Mouse (Mus musculus) urinary bladder, postnatal 14 days (tissue): Measurements from ENCODE around the gene Ccdc191.

Experiments used
- DNase-seq: peaks from one replicate; pipeline ENCODE4 v3.0.0; 2021; ENCODE audit warnings: low spot score

Gene Ccdc191

DNA sequence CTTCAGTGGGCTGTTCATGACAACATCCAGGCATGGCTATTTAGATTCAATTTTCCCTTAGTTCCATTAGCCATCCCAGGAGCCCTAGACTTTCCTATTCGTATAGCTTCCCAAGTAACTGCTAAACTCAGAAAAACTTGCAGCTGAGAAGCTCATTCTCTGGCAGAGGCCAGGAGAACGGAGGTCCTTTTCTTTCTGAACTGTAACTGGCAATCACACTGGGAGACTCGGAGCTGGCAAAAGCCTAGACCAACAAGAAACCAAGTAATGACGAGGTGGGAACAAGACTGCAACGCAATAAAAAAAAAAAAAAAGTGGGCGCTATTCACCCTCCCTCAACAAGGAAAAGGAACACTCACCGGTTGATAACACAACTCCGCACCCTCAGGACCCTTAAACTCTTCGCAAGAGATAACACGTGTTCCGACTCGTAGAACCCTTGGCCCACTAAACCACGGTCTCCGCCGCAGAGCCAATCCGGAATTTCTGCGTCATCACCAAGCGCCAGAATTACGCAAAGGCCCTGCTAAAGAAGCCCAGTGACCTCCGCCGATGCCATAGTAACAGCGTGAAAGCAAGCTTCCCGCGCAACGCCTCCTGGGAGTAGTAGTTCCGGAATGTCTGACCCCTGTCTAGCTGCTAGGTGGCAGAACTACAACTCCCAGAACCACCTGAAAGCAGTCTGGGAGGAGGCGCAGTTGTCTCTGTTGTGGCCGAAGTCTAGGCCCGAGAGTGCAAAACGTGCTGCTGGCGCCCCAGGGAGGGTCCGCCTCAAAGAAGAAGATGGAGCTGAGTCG, at the start of gene Ccdc191:
TSS of gene Ccdc191 (plus strand) at position 593 of the 797 bp plus-strand sequence.
- peak; percentile 99 for DNase-seq

DNA sequence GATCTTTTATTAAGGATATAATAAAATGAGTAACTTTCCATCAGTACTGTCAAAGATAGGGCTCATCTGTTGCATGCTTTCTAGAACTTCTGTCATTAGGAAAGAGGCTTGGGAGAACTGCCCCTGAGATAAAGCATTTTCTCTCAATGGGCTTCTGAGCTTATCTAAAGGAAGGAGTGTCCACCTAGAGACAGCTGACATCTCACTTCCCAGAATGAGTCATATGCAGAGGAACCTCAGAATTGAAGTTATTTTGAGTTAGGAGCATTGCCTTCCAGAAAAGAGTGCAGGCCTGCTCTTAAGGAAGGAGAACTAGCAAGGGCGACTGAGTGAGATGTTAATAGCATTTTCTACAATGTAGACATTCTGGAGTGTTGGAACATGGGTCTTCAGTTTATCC, 48.4 kb upstream of the Ccdc191 start:
- no peak for DNase-seq

GRCm38 (mm10) chr16:43849839-43850238, 39.8 kb upstream of the Ccdc191 start:
- no peak for DNase-seq

DNA sequence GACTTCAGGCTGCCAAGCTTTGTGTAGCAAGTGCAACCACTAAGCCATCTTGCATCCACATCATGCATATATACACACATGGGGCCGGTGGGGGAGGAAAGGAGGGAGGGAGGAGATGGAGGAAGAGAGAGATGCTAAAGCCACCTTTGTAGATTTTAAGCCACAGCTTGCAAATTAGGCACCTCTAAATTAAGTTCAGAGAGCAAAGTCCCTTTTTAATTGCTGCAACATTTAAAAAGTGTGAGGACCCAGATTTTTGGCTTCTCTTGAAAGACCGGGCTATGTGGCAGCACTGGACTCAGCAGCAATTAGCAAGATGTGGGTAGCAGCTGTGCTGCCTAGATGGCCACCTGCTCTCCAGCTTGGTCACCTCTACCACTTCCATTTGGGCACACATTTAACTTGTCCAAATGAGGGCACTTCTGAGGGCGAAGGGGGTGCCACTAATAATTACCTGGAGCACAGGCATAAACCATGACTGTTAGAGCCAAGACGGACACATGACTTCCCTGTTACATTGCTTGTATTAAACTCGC, 30.6 kb upstream of the Ccdc191 start:
- DNase-seq = no peak

GRCm38 (mm10) chr16:43860624-43861023, 29.0 kb upstream of the Ccdc191 start:
- no peak for DNase-seq

DNA sequence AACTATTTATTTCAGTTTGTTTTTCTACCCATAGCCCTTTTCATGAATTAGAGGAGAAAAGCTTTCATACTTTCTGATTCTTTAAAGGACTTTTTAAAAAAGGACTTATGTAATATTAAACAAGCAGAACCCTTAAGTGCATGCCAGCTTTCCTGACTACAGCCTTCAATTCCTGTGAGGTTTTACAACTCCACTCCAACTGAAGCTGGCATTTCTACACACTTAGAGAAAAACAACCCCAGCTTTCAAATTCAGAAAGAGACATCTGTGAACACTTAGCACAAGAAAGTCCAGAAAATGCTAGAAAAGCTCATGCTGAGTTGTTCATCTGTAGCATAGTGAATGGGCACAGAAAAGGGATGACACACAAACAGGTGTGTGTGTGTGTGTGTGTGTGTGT, 19.8 kb upstream of the Ccdc191 start:
- DNase-seq = no peak

GRCm38 (mm10) chr16:43871419-43871818, 18.2 kb upstream of the Ccdc191 start:
- DNase-seq = no peak

DNA sequence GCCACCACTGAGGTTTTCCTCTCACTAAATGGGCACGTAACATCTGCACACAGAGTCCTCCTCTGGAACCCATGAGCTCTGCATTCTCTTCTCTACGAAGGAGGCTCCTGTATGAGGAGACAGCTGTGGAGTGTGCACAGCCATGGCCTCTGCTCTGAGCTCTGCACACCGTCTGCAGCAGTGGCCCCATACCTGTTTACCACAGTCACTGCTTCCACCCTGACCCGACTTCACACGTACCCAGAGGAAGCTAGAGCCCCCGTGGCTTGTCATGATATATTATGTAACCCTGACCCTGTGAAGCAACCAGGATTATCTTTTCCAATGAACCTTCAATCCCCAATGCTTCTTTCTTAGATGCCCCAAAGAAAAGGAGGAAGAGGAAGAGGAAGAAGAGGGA, 9.8 kb upstream of the Ccdc191 start:
- DNase-seq = no peak

GRCm38 (mm10) chr16:43881636-43882035, 8.0 kb upstream of the Ccdc191 start:
- no peak for DNase-seq

DNA sequence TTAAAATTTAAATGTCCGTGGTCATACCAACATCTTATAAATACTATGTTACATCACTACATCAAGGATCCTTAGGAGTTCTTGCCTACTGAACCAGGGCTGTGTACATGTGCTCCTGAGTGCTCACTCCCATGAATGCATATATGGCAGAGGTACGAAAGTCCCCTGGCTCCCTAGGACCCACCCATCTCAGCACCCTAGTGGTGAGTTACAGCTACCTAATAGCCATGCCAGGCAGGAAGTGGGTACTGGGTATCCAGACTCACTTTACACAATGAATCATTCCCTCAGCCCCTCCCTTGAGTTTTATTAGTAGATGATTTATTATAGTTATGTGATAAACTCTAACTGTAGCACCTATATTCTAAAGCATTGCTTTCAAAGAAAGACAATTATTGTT, 7.3 kb upstream of the Ccdc191 start:
- no peak for DNase-seq

GRCm38 (mm10) chr16:43890005-43890336, 371 bp downstream of the Ccdc191 start:
- DNase-seq = no peak

DNA sequence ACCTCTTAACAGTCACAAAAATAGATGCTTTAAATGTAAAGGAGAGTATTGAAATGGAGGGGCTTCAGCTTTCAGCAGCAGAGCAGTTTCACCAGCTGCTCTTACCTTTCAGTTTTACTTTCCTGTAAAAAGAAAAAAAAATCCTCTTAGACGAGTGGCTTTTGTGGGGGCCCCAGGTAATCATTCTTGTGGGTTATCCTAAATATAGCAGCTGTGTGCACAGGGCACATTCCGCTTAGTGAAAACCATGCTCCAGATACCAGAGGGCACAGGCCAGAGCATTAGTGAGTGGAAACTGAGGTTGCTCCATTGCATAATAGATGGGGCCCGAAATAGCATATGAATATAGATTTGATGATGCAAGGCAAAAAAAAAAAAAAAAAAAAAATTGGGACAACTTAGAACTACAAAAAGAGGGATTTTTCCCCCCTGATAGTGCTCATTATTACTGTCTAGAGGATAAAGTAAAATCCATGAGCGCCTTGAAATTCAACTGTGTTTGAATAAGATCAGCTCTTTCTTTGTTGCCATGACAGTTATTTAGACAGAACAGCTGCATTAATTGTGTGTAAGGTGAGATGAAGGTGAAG, 1.2 kb downstream of the Ccdc191 start:
- DNase-seq = no peak

DNA sequence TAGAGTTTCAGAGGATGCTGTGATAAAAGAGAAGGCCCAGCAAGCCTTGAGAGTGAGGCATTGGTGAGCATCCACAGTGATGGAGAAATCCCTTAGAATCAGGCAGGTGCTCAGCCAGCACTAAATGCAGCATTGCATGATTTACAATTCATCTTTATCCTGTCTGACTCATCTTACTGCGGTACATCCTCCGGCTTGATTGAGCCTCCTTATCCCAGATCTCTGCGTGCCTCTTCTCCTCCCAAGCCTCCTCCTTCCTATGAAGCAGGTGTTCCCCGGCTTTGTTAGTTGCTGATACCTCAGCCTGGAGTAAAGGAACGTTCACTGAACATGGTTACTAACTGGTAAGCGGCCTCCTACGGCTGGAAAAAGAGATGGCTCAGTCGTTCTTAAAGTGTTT, 4.9 kb downstream of the Ccdc191 start:
- DNase-seq = no peak

DNA sequence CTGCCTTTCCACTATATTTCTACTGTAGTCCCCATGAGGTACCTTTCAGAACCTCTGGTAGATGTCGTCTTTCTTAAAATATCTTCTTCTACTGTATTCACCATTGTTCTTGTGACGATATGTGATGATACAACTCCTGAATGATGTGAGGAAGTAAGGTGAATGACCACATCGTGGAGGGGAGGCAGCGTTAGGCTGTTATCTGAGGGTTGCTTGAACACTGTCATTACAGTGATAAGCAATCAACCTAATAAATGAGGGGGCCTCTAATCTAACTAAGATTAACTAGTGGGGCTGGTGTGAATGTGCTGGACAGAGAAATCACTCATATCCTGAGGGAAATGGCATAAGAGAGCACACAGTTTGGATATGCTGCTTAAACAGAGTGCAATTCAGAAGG, 10.5 kb downstream of the Ccdc191 start:
- no peak for DNase-seq

DNA sequence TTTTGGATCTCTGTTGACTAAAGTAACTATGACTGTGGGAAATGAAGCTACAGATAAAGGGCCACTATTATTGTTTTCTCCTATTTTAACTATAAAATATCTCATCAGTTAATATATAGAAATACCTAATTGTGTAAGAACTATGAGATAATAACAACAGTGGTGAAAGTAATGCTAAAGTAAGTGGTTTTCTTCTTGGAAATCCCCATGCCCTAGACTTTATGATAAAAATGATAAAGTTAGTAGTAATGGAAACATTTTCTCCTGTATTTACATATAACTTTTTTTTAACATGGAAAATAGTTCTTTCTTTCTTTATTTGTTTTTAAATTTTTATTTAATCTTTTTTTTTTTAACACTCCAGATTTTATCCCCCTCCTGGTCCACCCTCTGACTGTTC, 11.0 kb downstream of the Ccdc191 start:
- no peak for DNase-seq

GRCm38 (mm10) chr16:43908881-43909280, 19.3 kb downstream of the Ccdc191 start:
- DNase-seq = no peak

GRCm38 (mm10) chr16:43918867-43919266, 29.3 kb downstream of the Ccdc191 start:
- DNase-seq = no peak

DNA sequence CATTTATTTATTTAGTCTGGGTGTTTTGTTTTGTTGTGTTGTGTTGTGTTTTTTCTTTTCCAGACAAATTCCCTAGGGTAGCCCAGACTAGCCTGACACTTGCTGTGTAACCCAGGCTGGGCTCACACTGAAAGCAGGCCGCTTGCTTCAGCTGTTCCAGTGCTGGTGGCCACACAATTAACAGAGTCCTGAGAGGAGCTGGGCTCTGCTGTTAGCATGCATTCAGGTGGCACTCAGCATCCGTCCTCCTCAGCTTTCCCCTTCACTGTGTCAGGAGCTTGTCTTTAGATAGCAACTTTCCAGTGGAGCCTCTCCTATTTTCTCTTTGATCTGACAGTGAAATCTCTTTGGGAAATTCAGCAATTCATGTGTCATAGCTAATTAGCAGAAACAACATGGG, 32.4 kb downstream of the Ccdc191 start:
- DNase-seq = no peak

GRCm38 (mm10) chr16:43922630-43923029, 33.0 kb downstream of the Ccdc191 start:
- no peak for DNase-seq

DNA sequence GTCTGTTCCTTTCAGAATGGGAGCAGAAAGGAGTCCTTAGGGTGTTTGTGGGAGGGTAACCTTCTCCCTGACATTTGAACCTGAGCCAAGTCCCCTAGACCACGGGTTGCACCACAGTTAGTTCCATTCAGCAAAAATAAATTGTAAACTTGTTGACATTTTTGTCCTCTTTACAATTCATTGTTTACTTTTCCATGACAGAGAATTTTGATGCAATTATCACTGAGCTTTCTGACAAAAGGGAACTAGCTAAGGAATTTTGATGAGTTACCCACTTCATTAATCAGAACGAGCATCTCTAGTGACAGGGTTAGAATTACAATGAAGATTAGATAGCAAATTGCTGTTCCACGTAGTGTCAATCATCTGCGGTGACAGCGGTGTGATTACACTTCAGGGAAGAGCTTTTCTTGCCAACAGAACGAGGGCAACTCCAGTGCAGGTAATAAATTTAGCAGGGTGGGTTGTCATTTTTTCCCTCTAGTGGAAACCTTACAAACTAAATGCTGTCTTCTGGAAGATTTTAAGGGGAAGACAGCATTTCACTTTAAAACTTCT, 35.5 kb downstream of the Ccdc191 start:
- no peak for DNase-seq

GRCm38 (mm10) chr16:43925846-43926245, 36.2 kb downstream of the Ccdc191 start:
- DNase-seq = no peak

- DNase-seq = no peak
These were observed 36.8 kb downstream of the Ccdc191 start, which contains the start of gene Qtrt2 for GRCm38 (mm10) chr16:43926341-43926859. Gene Qtrt2 (minus strand): TSS chr16:43926809.

DNA sequence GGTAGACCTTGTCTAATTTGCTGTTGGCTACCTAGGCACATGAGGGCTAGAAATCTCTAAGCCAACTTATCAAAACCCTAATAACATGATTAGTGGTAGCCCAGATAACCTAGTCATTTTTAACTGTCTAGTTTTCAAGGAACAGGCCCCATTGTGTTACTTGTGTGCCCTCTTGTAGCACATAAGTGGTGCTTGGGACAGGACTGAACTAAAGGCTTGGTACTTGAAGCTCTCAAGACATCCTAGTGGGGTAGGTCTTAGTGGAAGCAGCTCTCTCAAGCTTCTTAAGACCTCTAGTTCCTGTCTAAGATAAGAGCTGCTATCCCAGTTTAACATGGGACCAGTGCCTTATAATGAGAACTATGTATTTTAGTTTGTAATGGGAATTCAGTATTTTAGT, 41.0 kb downstream of the Ccdc191 start:
- no peak for DNase-seq
